Mouse (Mus musculus): ENCODE data around the gene Dph6.

Gene Dph6

GRCm38 (mm10) chr2:114536032-114536431, 118.7 kb downstream of the Dph6 start:
- no peak for DNase-seq

- DNase-seq, result no peak
Measured at GRCm38 (mm10) chr2:114531010-114531756, 123.6 kb downstream of the Dph6 start.

- no peak for DNase-seq
Measured at GRCm38 (mm10) chr2:114520414-114520813, 134.3 kb downstream of the Dph6 start.

- no peak for DNase-seq
Measured at GRCm38 (mm10) chr2:114519907-114520306, 134.9 kb downstream of the Dph6 start.

GRCm38 (mm10) chr2:114492398-114492797, 162.4 kb downstream of the Dph6 start:
- DNase-seq, result no peak

- DNase-seq, result no peak
Measured at GRCm38 (mm10) chr2:114491907-114492306, 162.9 kb downstream of the Dph6 start.

GRCm38 (mm10) chr2:114486980-114487379, 167.8 kb downstream of the Dph6 start:
- no peak for DNase-seq

Data from kidney, adult 8-10 months (tissue).